ENCODE assay signal across 8 mouse cellular contexts in genomic region chr17:28802006-28802481, GRCm38 (mm10). TPM values are rescaled to one million over a fixed set of nuclear protein-coding genes. Genes with fewer than 3 reads are reported as not detected.
DNase-seq lines count a peak whose midpoint lies in the region; ATAC-seq and TF ChIP-seq lines count a peak whose summit lies in the region.

No protein-coding gene starts in this region.

- TF ChIP-seq EP300 in CH12.LX (IDR thresholded peaks at IDR 0.05; ENCODE audit: low read length) = no peak

- H3K27me3 ChIP-seq in heart, embryonic 16.5 days (ENCODE audit: control insufficient read depth, insufficient read depth, low read length) = no peaks in the 10 kb centered on the region
- no peaks in the 10 kb centered on the region for H3K27me3 ChIP-seq in CH12.LX (replicated peaks)
- H3K27me3 ChIP-seq in embryonic facial prominence, embryonic 12.5 days = no peaks in the 10 kb centered on the region
- H3K27me3 ChIP-seq in limb, embryonic 11.5 days (ENCODE audit: control insufficient read depth, insufficient read depth, low read length) = no peaks in the 10 kb centered on the region

- peak overlapping the region; percentile 80 for H3K4me3 ChIP-seq in heart, embryonic 16.5 days (ENCODE audit: low read length)
- H3K4me3 ChIP-seq in CH12.LX (replicated peaks in 1 of 3; ENCODE audit: low read depth in 2 of 3, low read length in 2 of 3, poor library complexity in 1 of 3) = peak overlapping the region; percentile 55 to 71 (median 69)
- peak overlapping the region; percentile 85 for H3K4me3 ChIP-seq in embryonic facial prominence, embryonic 12.5 days
- H3K4me3 ChIP-seq in limb, embryonic 11.5 days (ENCODE audit: low read depth, low read length) = peak overlapping the region; percentile 75

- H3K9ac ChIP-seq in heart, embryonic 16.5 days (ENCODE audit: low read length) = peak overlapping the region; percentile 79
- peak overlapping the region; percentile 60 for H3K9ac ChIP-seq in CH12.LX (ENCODE audit: insufficient read depth, low read depth)
- H3K9ac ChIP-seq in embryonic facial prominence, embryonic 12.5 days = peak overlapping the region; percentile 77
- peak overlapping the region; percentile 72 for H3K9ac ChIP-seq in limb, embryonic 11.5 days (ENCODE audit: low read length)

- H3K4me2 ChIP-seq in heart, embryonic 16.5 days (ENCODE audit: low read depth, low read length) = peak overlapping the region; percentile 90
- H3K4me2 ChIP-seq in CH12.LX (ENCODE audit: insufficient read depth, low read depth, poor library complexity, severe bottlenecking) = peak overlapping the region; percentile 82
- peak overlapping the region; percentile 96 for H3K4me2 ChIP-seq in embryonic facial prominence, embryonic 12.5 days (replicated peaks)
- H3K4me2 ChIP-seq in limb, embryonic 11.5 days (ENCODE audit: low read depth, severe bottlenecking) = peak overlapping the region; percentile 50

- no peak for ATAC-seq in heart, embryonic 16.5 days (replicated peaks; ENCODE audit: extremely low read depth, insufficient read depth, low FRiP score)
- ATAC-seq in embryonic facial prominence, embryonic 12.5 days (ENCODE audit: insufficient number of reproducible peaks, insufficient read depth, low FRiP score, low TSS enrichment) = no peak
- ATAC-seq in limb, embryonic 11.5 days (ENCODE audit: insufficient number of reproducible peaks, low FRiP score, low TSS enrichment, low read depth) = no peak

- no peak for DNase-seq in heart, adult 8-10 months (ENCODE audit: low spot score)
- no peak for DNase-seq in CH12.LX (ENCODE audit: extremely low read depth)
- no peak for DNase-seq in limb, embryonic 11.5 days (ENCODE audit: low spot score)
- DNase-seq in skeletal muscle tissue, adult 2 months (ENCODE audit: low read depth, low spot score) = peak; percentile 17
- DNase-seq in spleen, postnatal 4 days (ENCODE audit: low spot score in 2 of 2) = no peak
- no peak for DNase-seq in frontal cortex, postnatal 36 days (ENCODE audit: low spot score in 2 of 2)

- TF ChIP-seq CTCF in CH12.LX (conservative IDR thresholded peaks at IDR 0.05 in 1 of 2, IDR thresholded peaks at IDR 0.05 in 1 of 2; ENCODE audit: low read depth in 2 of 2, low read length in 2 of 2) = no peak

- peak overlapping the region; percentile 43; the same call in 1 of the 2 replicates for H3K27ac ChIP-seq in heart, embryonic 16.5 days (ENCODE audit: low read length)
- no peak overlapping the region for H3K27ac ChIP-seq in CH12.LX (ENCODE audit: insufficient read depth, low read depth)
- H3K27ac ChIP-seq in embryonic facial prominence, embryonic 12.5 days = peak overlapping the region; percentile 99
- H3K27ac ChIP-seq in limb, embryonic 11.5 days (replicated peaks; ENCODE audit: low read depth, low read length) = no peak overlapping the region

- H3K9me3 ChIP-seq in heart, embryonic 16.5 days (replicated peaks; ENCODE audit: control insufficient read depth, low read length) = no peaks in the 10 kb centered on the region
- no peaks in the 10 kb centered on the region for H3K9me3 ChIP-seq in CH12.LX (replicated peaks; ENCODE audit: low read length)
- no peaks in the 10 kb centered on the region for H3K9me3 ChIP-seq in embryonic facial prominence, embryonic 12.5 days
- H3K9me3 ChIP-seq in limb, embryonic 11.5 days (ENCODE audit: control insufficient read depth, low read length) = no peaks in the 10 kb centered on the region; the same call in 1 of the 2 replicates

- under 1% methylated on average over 18 of the region's 18 CpGs for WGBS in heart, embryonic 16.5 days
- WGBS in embryonic facial prominence, embryonic 12.5 days = 2% methylated on average over 18 of the region's 18 CpGs
- WGBS in limb, embryonic 11.5 days = 1% methylated on average over 18 of the region's 18 CpGs

- peaks cover 12% of the 10 kb centered on the region for H3K36me3 ChIP-seq in heart, embryonic 16.5 days (ENCODE audit: control insufficient read depth, insufficient read depth)
- peaks cover 10 to 17% of the 10 kb centered on the region in 2 experiments for H3K36me3 ChIP-seq in CH12.LX (replicated peaks in 1 of 2; ENCODE audit: control insufficient read depth in 1 of 2, insufficient read depth in 1 of 2, low read length in 1 of 2)
- peaks cover 15% of the 10 kb centered on the region for H3K36me3 ChIP-seq in embryonic facial prominence, embryonic 12.5 days
- H3K36me3 ChIP-seq in limb, embryonic 11.5 days (ENCODE audit: control insufficient read depth, insufficient read depth, low read length) = peaks cover 13% of the 10 kb centered on the region

- peaks cover 20% of the 10 kb centered on the region for H3K4me1 ChIP-seq in heart, embryonic 16.5 days (ENCODE audit: control insufficient read depth, insufficient read depth, low read length)
- peaks cover 3 to 27% of the 10 kb centered on the region in 2 experiments; a peak in 3 of 4 replicates for H3K4me1 ChIP-seq in CH12.LX (ENCODE audit: control insufficient read depth in 1 of 2, insufficient read depth in 2 of 2)
- peaks cover 23% of the 10 kb centered on the region for H3K4me1 ChIP-seq in embryonic facial prominence, embryonic 12.5 days
- H3K4me1 ChIP-seq in limb, embryonic 11.5 days (ENCODE audit: control insufficient read depth, insufficient read depth, low read length) = peaks cover 2% of the 10 kb centered on the region; the same call in 1 of the 2 replicates

- TF ChIP-seq RAD21 in CH12.LX (IDR thresholded peaks at IDR 0.05; ENCODE audit: low read depth, low read length) = no peak

- TF ChIP-seq POLR2A in CH12.LX (IDR thresholded peaks at IDR 0.05; ENCODE audit: low read depth, low read length) = no peak

- H3K79me2 ChIP-seq in CH12.LX (replicated peaks; ENCODE audit: control insufficient read depth, extremely low read depth, insufficient read depth, poor library complexity, severe bottlenecking) = no peaks in the 10 kb centered on the region

- dilution Hi-C loops in CH12.LX (cut with MboI; ENCODE audit: extremely low pct_ligation_motif_present, extremely low pct_unique_long_range_greater_than_20kb, low sequenced_read_pairs) = no loop called here

- in situ Hi-C loops in CH12.LX (cut with MboI; ENCODE audit: low pct_ligation_motif_present, low pct_unique_long_range_greater_than_20kb, low sequenced_read_pairs) = no loop called here

TF ChIP-seq in CH12.LX, 34 proteins besides CTCF, POLR2A, EP300 and RAD21:
- TF ChIP-seq ZMIZ1 (IDR thresholded peaks at IDR 0.05; ENCODE audit: low read depth, low read length) = no peak
- no peak for TF ChIP-seq MAX (IDR thresholded peaks at IDR 0.05; ENCODE audit: low read length)
- no peak for TF ChIP-seq RCOR1 (conservative IDR thresholded peaks at IDR 0.05; ENCODE audit: low read depth, low read length)
- TF ChIP-seq NRF1 (IDR thresholded peaks at IDR 0.05; ENCODE audit: low read depth, low read length) = no peak
- TF ChIP-seq HCFC1 (IDR thresholded peaks at IDR 0.05; ENCODE audit: low read depth, low read length) = no peak
- TF ChIP-seq MAZ (IDR thresholded peaks at IDR 0.05; ENCODE audit: low read depth, low read length) = no peak
- no peak for TF ChIP-seq ETS1 (conservative IDR thresholded peaks at IDR 0.05; ENCODE audit: low read depth, low read length)
- TF ChIP-seq NELFE (IDR thresholded peaks at IDR 0.05; ENCODE audit: low read depth, low read length) = no peak
- no peak for TF ChIP-seq KAT2A (IDR thresholded peaks at IDR 0.05; ENCODE audit: insufficient replicate concordance, low read length)
- TF ChIP-seq MEF2A (IDR thresholded peaks at IDR 0.05; ENCODE audit: borderline replicate concordance, low read depth, low read length) = no peak
- TF ChIP-seq GABPA (IDR thresholded peaks at IDR 0.05; ENCODE audit: insufficient replicate concordance, low read depth, low read length) = no peak
- no peak for TF ChIP-seq JUND (conservative IDR thresholded peaks at IDR 0.05; ENCODE audit: low read depth, low read length)
- no peak for TF ChIP-seq UBTF (IDR thresholded peaks at IDR 0.05; ENCODE audit: low read depth, low read length)
- no peak for TF ChIP-seq BHLHE40 (IDR thresholded peaks at IDR 0.05; ENCODE audit: low read depth, low read length)
- TF ChIP-seq MYC (IDR thresholded peaks at IDR 0.05; ENCODE audit: low read depth, low read length) = no peak
- no peak for TF ChIP-seq MAFK (IDR thresholded peaks at IDR 0.05; ENCODE audit: insufficient replicate concordance, low read length)
- TF ChIP-seq ZC3H11A (IDR thresholded peaks at IDR 0.05; ENCODE audit: low read depth, low read length) = no peak
- no peak for TF ChIP-seq CHD1 (IDR thresholded peaks at IDR 0.05; ENCODE audit: low read depth, low read length)
- no peak for TF ChIP-seq SMC3 (IDR thresholded peaks at IDR 0.05; ENCODE audit: low read depth, low read length)

RNA-seq across cellular contexts. Expression of gene Brpf3, which starts 1.2 kb away (rescaled TPM):
- 6.7 and 7.2 TPM in 2 replicates for polyA plus RNA-seq in heart, embryonic 16.5 days (2015; fragmentation: Nextera tagmentation; extraction: Ambion mirVana)
- 10 to 100 TPM in 3 of 4 experiments, 1 to 10 TPM in 1; 8.5 to 15.3 (median 14.6) TPM for total RNA-seq in heart, adult 8-10 months (2022)
- total RNA-seq in CH12.LX (2012; rRNA removed) (1.5 and 2.3 TPM in 2 replicates), CH12.LX (2014; rRNA removed) (0.40 and 0.96 TPM in 2 replicates)
- 8.5 and 12.1 TPM in 2 replicates for polyA plus RNA-seq in CH12.LX (2012; ENCODE audit: insufficient read length, low read depth)
- 14.7 and 16.5 TPM in 2 replicates for polyA plus RNA-seq in embryonic facial prominence, embryonic 12.5 days (2016; fragmentation: Nextera tagmentation; extraction: Ambion mirVana)
- 9.6 and 12.4 TPM in 2 replicates for polyA plus RNA-seq in limb, embryonic 11.5 days (2014; fragmentation: Nextera tagmentation; extraction: Ambion mirVana)

RNA-seq across cellular contexts. Expression of gene Mapk13, which starts 32.9 kb away (rescaled TPM):
- polyA plus RNA-seq in heart, embryonic 16.5 days (2015; fragmentation: Nextera tagmentation; extraction: Ambion mirVana) = 4.3 and 8.8 TPM in 2 replicates
- total RNA-seq in heart, adult 8-10 months (2022) = under 1 TPM in 2 of 4 experiments, not detected in 2; 0.16 to 0.83 TPM
- total RNA-seq in CH12.LX (2012; rRNA removed) (not detected in 2 replicates), CH12.LX (2014; rRNA removed) (not detected in 2 replicates)
- not detected in 2 replicates for polyA plus RNA-seq in CH12.LX (2012; ENCODE audit: insufficient read length, low read depth)
- polyA plus RNA-seq in embryonic facial prominence, embryonic 12.5 days (2016; fragmentation: Nextera tagmentation; extraction: Ambion mirVana) = 20.7 and 22.1 TPM in 2 replicates
- 4.9 and 5.0 TPM in 2 replicates for polyA plus RNA-seq in limb, embryonic 11.5 days (2014; fragmentation: Nextera tagmentation; extraction: Ambion mirVana)

RNA-seq across cellular contexts. Expression of gene Pnpla1, which starts 56.2 kb away (rescaled TPM):
- 0.03 TPM in 1 of 2 replicates, not detected in the other for polyA plus RNA-seq in heart, embryonic 16.5 days (2015; fragmentation: Nextera tagmentation; extraction: Ambion mirVana)
- under 1 TPM in 2 of 4 experiments, not detected in 2; 0.05 to 0.11 TPM for total RNA-seq in heart, adult 8-10 months (2022)
- total RNA-seq in CH12.LX (2012; rRNA removed) (not detected in 2 replicates), CH12.LX (2014; rRNA removed) (not detected in 2 replicates)
- polyA plus RNA-seq in CH12.LX (2012; ENCODE audit: insufficient read length, low read depth) = not detected in 2 replicates
- 0.05 and 0.06 TPM in 2 replicates for polyA plus RNA-seq in embryonic facial prominence, embryonic 12.5 days (2016; fragmentation: Nextera tagmentation; extraction: Ambion mirVana)
- not detected in 2 replicates for polyA plus RNA-seq in limb, embryonic 11.5 days (2014; fragmentation: Nextera tagmentation; extraction: Ambion mirVana)

Comparison
In these comparisons a context has a peak if more than half of its experiments do, and no peak if none do; other contexts are left out.
1. H3K27ac ChIP-seq: peak in heart, embryonic 16.5 days (single experiment) and embryonic facial prominence, embryonic 12.5 days (single experiment); none in CH12.LX (single experiment) and limb, embryonic 11.5 days (single experiment).
2. Peak in every context shown above with its lines, with median percentiles within 50 percentile points of each other: H3K4me2 ChIP-seq, H3K4me3 ChIP-seq and H3K9ac ChIP-seq.